Mouse (Mus musculus) hindbrain, postnatal 0 days (tissue): ENCODE measurements around the gene AL731706.2. TPM values are rescaled to one million over a fixed set of nuclear protein-coding genes. Genes with fewer than 3 reads are reported as not detected.
A peak's percentile ranks its signal among the peaks of the same experiment; 100 is the strongest.
"Not testable (repeated sequence)": the region's sequence is repeated elsewhere in the genome, so short reads cannot be mapped to it uniquely, and the experiment has no call there.

Source experiments
- ATAC-seq: fragments of 200-750 bp; cut with Nextera tagmentation; 2 replicates; pipeline ENCODE4 v1.8.0; 2017; ENCODE audit warnings: mild to moderate bottlenecking, moderate TSS enrichment, moderate library complexity
- DNase-seq: peaks from one replicate; pipeline ENCODE4 v3.0.0-alpha.2; 2015; ENCODE audit warnings: low spot score
- H3K27ac ChIP-seq: fragments of 300-500 bp; sonication (generic); 2 replicates; pipeline ENCODE4 v1.5.1; 2014; ENCODE audit warnings: mild to moderate bottlenecking
- H3K27me3 ChIP-seq: fragments of 300-500 bp; sonication (generic); 2 replicates; pipeline ENCODE4 v1.6.1; 2014; ENCODE audit warnings: low read length, mixed read lengths; ENCODE audit not compliant: insufficient read depth
- H3K36me3 ChIP-seq: fragments of 300-500 bp; sonication (generic); 2 replicates; pipeline ENCODE4 v1.6.1; 2014; ENCODE audit warnings: low read length, mixed read lengths; ENCODE audit not compliant: insufficient read depth
- H3K4me1 ChIP-seq: fragments of 300-500 bp; sonication (generic); 2 replicates; pipeline ENCODE4 v1.6.1; 2014; ENCODE audit warnings: antibody characterized with exemption, low read length, mixed read lengths; ENCODE audit not compliant: insufficient read depth
- H3K4me2 ChIP-seq: fragments of 300-500 bp; sonication (generic); 2 replicates; pipeline ENCODE4 v1.6.1; 2014; ENCODE audit warnings: low read depth, mild to moderate bottlenecking, low read length, moderate library complexity, mixed read lengths
- H3K4me3 ChIP-seq: fragments of 300-500 bp; sonication (generic); 2 replicates; pipeline ENCODE4 v1.5.1; 2014; ENCODE audit warnings: low read length
- H3K9ac ChIP-seq: fragments of 300-500 bp; sonication (generic); replicated peaks from 2 replicates; pipeline ENCODE4 v1.6.1; 2014; ENCODE audit warnings: mild to moderate bottlenecking, low read length, moderate library complexity, mixed read lengths
- H3K9me3 ChIP-seq: fragments of 300-500 bp; sonication (generic); 2 replicates; pipeline ENCODE4 v1.6.1; 2016; ENCODE audit warnings: low read length, mixed read lengths
- CTCF ChIP-seq: IDR thresholded peaks from 2 replicates; pipeline ENCODE4 v1.5.1; 2016; ENCODE audit warnings: antibody characterized with exemption, control low read depth, low read depth
- WGBS: fragments of 180-500 bp; shearing (Covaris S2); extraction: QIAGEN DNeasy Blood & Tissue Kit; methylation state at CpG from one replicate; pipeline ENCODE4 v1.1.7; 2014; 5-methylcytosine and 5-hydroxymethylcytosine counted together
- polyA plus RNA-seq: library from polyadenylated mRNA; unstranded; fragments of >200 nt; fragmentation: Nextera tagmentation; extraction: Ambion mirVana; gene quantifications from 2 replicates; pipeline ENCODE4 v1.2.1, GENCODE M21; 2015
- total RNA-seq: library from RNA; depleted of rRNA; stranded (reverse); fragments of >200 nt; gene quantifications from 2 replicates; pipeline ENCODE4 v1.2.3, GENCODE M21; 2014

Gene AL731706.2
- total and polyA plus RNA-seq, 2 experiments from 2014 or later, result 21.4 TPM; not detected in 1

DNA sequence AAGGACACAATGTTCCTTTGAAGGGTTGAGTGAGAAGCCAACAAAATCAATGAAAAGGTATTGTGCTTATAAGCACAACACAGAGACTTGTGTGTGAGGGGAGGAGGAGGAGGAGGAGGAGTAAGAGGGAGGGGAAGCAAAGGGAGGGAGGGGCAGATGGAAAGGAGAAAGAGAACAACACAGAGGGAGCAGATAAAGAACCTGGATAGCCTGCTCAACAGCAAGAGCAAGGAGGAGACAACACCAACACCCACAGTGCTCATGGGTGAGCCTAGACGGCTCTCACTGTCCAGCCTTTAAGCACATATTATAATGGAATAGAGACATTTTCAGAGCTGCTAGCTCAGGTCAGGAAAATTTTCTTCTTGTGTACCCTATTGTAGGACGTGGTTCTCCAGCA lies 23.8 kb upstream of the AL731706.2 start:
- Histone ChIP-seq H3K36me3 (no peaks in the 10 kb centered on the region), H3K4me1 (0 out of 2 replicates have a peak, but pooled peaks cover 6% of the 10 kb centered on the region), H3K27me3 (no peaks in the 10 kb centered on the region), H3K4me2 (no peak overlapping the region), H3K4me3 (no peak overlapping the region), H3K9me3 (no peaks in the 10 kb centered on the region), H3K9ac (no peak overlapping the region), H3K27ac (no peak overlapping the region)
- WGBS, result 79% methylated on average over 2 of the region's 2 CpGs
- no peak for TF ChIP-seq CTCF
- DNase-seq (no peak), ATAC-seq (no peak)

DNA sequence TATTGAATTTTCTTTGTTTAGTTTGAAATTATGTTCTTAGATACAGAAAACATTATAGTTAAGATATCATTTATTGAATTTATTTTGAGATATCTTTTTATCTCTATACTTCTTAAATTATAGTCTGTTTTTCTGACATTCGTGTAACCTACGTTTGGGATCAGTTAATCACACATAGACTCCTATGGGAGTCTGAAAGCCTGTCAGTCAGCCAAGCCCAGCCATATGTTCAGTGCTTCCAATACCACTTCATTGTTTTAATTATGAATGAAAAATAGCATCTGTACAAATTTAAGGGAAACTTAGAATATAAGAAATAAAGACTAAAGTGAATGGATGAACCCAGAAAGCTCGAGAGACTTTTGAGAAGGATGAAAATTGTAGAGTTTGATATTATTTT lies 23.1 kb upstream of the AL731706.2 start:
- Histone ChIP-seq H3K9ac (no peak overlapping the region), H3K27me3 (no peaks in the 10 kb centered on the region), H3K4me1 (0 out of 2 replicates have a peak, but pooled peaks cover 6% of the 10 kb centered on the region), H3K4me2 (no peak overlapping the region), H3K4me3 (no peak overlapping the region), H3K36me3 (no peaks in the 10 kb centered on the region), H3K27ac (no peak overlapping the region), H3K9me3 (no peaks in the 10 kb centered on the region)
- no peak for ATAC-seq
- WGBS, result 61% methylated on average over 3 of the region's 3 CpGs
- DNase-seq, result peak; percentile 37
- TF ChIP-seq CTCF, result no peak

DNA sequence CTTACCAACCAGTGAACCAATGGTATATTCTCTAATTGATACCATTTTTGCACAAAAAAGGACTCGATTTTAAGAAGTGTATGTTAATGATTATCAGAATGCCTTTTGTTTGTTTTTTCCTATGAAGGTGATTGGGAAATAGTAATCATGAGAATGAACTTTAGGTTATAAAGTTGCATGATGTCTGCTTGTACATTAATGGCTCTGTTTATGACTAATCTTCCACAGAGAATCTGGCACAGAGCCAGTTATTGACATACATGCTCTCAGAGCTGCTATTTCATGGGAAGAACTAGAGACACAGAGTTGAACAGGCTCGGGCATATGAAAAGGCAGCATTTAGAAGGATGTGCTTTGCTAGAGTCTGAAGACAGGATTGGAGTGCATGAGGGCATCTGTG lies 10.7 kb upstream of the AL731706.2 start:
- Histone ChIP-seq H3K4me1 (no peaks in the 10 kb centered on the region), H3K9ac (no peak overlapping the region), H3K27me3 (no peaks in the 10 kb centered on the region), H3K4me2 (no peak overlapping the region), H3K27ac (no peak overlapping the region), H3K9me3 (no peaks in the 10 kb centered on the region), H3K36me3 (no peaks in the 10 kb centered on the region), H3K4me3 (no peak overlapping the region)
- 70% methylated on average over 2 of the region's 2 CpGs for WGBS
- no peak for DNase-seq
- ATAC-seq, result no peak
- no peak for TF ChIP-seq CTCF

DNA sequence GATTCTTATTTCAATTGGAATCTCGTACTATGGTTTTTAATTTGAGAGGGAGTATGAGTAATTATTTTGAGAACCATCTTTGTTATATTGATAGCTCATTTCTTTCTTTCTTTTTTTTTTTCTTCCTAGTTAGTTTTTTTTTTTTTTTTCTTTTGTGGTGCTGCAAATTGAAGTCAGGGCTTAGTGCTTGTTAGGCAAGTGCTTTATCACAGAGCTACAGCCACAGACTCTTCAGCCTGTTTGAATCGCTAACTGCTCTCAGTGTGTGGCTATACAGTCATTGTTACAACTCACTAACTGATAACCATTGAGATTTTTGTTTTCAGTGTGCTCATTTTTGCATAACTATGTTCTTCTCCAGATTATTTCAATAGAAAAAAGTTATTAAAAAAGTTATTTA lies 9.0 kb upstream of the AL731706.2 start:
- Histone ChIP-seq H3K4me1 (no peaks in the 10 kb centered on the region), H3K9me3 (no peaks in the 10 kb centered on the region), H3K27ac (no peak overlapping the region), H3K36me3 (no peaks in the 10 kb centered on the region), H3K9ac (no peak overlapping the region), H3K4me2 (no peak overlapping the region), H3K4me3 (no peak overlapping the region), H3K27me3 (no peaks in the 10 kb centered on the region)
- 58% methylated on average over 2 of the region's 2 CpGs for WGBS
- DNase-seq, result no peak
- TF ChIP-seq CTCF, result no peak
- ATAC-seq, result no peak

DNA sequence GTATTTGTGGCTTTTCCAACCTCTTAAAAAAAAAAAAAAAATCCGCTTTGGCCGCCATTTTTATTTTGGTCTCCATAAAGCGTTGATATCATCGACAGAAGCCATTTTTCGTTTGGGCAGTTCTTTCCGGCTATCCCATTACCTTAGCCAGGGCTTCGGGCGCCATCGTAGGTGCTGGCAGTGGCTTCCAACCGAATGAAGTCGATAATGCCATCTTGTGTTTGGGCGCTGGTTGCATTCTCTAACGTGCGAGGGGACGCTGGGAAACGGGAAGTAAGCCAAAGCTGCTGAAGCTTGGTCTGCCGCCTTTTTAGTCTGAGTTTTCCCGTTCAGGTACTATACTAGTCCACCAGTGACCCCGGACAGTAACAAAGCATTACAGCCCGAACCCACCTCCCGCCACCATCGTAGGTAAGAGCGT lies 6.5 kb upstream of the AL731706.2 start:
- under 1% methylated on average over 23 of the region's 23 CpGs for WGBS

DNA sequence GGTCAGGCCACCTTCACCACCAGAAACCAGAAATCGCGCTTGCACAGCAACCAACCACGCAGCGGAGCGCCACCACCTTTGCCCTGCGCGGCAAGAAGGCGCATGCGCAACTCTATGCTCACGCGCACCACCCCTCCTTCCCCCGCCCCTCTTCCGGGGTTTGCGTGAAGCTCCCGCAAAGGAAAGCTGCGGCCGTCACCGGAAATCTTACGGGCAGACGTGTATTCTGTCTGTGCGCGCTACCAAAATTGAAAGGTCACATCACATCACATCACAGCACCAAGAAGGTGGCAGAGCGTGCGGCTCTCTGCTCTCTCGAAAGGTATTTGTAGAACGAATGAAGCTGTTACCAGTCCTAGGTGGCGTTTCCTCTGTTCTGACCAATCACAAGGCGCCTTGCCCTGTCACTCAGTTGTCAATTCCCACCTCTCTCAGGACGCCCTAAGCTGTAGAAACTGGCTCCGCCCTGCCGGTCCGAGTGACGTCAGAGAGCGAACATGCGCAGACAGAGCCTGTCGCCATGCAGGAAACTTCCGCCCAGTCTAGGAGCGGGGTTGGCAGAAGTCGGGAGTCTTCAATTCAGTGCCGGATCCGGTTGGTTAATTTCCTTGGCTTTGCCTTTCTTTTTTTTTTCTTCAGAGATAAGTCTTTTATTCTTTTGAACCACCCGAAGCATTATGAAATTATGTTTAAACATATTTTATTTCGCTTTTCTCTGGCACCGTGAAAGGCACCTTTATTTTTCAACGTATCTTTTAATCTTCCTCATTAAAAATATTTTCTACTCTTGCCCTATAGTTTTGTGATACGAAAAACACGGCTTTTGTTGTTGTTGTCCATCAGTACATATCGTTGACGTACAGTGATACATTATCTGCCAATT lies 5.8 kb upstream of the AL731706.2 start, which contains the start of the genes Slx4ip, AL731706.1 and Mkks:
TSS of gene Slx4ip (plus strand) at position 151 of the 883 bp plus-strand sequence.
TSS of gene AL731706.1 (minus strand) at position 322 of the 883 bp plus-strand sequence.
TSS of gene Mkks (minus strand) at position 322 of the 883 bp plus-strand sequence.
- no peaks in the 10 kb centered on the region for H3K4me1 ChIP-seq
- DNase-seq (peak; percentile 100), ATAC-seq (peak; percentile 98)
- peak within 1 kb of the TSS; percentile 58 for H3K4me2 ChIP-seq
- peak within 1 kb of the TSS; percentile 64 for H3K9ac ChIP-seq
- no peaks in the 10 kb centered on the region for H3K27me3 ChIP-seq
- H3K36me3 ChIP-seq, result no peaks in the 10 kb centered on the region
- no peak; the same call in 1 of the 2 replicates for TF ChIP-seq CTCF
- H3K9me3 ChIP-seq, result no peaks in the 10 kb centered on the region
- under 1% methylated on average over 49 of the region's 49 CpGs for WGBS
- H3K27ac ChIP-seq, result peak within 1 kb of the TSS; percentile 97
- H3K4me3 ChIP-seq, result peak within 1 kb of the TSS; percentile 64

More for the DNA sequence above, 6.5 kb upstream of the AL731706.2 start:
- H3K9me3 ChIP-seq, result no peaks in the 10 kb centered on the region
- H3K4me2 ChIP-seq, result peak overlapping the region; percentile 58
- H3K36me3 ChIP-seq, result no peaks in the 10 kb centered on the region
- peak; percentile 30; the same call in 1 of the 2 replicates for TF ChIP-seq CTCF
- DNase-seq, result peak; percentile 99
- H3K4me3 ChIP-seq, result peak overlapping the region; percentile 64
- H3K27ac ChIP-seq, result peak overlapping the region; percentile 97
- ATAC-seq, result peak; percentile 85
- H3K27me3 ChIP-seq, result no peaks in the 10 kb centered on the region
- peak overlapping the region; percentile 48 for H3K9ac ChIP-seq
- no peaks in the 10 kb centered on the region for H3K4me1 ChIP-seq

DNA sequence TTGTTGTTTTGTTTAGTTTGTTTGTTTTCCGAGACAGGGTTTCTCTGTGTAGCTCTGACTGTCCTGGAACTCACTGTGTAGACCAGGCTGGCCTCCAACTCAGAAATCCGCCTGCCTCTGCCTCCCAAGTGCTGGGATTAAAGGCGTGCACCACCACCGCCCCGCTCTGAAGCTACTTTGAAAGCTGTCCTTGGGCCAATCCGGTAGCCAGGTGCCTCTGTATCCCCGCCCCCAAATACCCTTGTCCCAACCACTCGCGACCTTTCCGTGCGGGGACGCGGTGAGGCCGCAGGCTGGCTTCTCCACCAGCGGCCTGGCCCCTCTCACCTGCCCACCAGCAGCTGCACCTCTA lies 5.2 kb upstream of the AL731706.2 start:
- not testable (repeated sequence) for H3K27me3 ChIP-seq, DNase-seq, H3K9me3 ChIP-seq, H3K36me3 ChIP-seq, H3K4me1 ChIP-seq
- WGBS, result 6% methylated on average over 15 of the region's 15 CpGs
- H3K4me3 ChIP-seq, result peak overlapping the region; percentile 64
- peak; percentile 60 for ATAC-seq
- H3K9ac ChIP-seq, result peak overlapping the region; percentile 64
- H3K27ac ChIP-seq, result peak overlapping the region; percentile 97
- H3K4me2 ChIP-seq, result peak overlapping the region; percentile 58
